Mouse (Mus musculus): Measurements from ENCODE around the gene Fundc1.
"Not testable (repeated sequence)": the region's sequence is repeated elsewhere in the genome, so short reads cannot be mapped to it uniquely, and the experiment has no call there.

The Fundc1 gene

GRCm38 (mm10) chrX:17571621-17572459 is at the start of gene Fundc1:
TSS of gene Fundc1 (minus strand) at chrX:17572325.
- peak; percentile 96 for DNase-seq (ENCODE audit: low spot score)

GRCm38 (mm10) chrX:17611253-17611652 is 39.1 kb upstream of the Fundc1 start:
- DNase-seq (ENCODE audit: low spot score), result no peak

GRCm38 (mm10) chrX:17608763-17609162 is 36.6 kb upstream of the Fundc1 start:
- no peak for DNase-seq (ENCODE audit: low spot score)

- no peak for DNase-seq (ENCODE audit: low spot score)
Observed at GRCm38 (mm10) chrX:17607668-17608067, 35.5 kb upstream of the Fundc1 start.

GRCm38 (mm10) chrX:17593331-17593730 is 21.2 kb upstream of the Fundc1 start:
- no peak for DNase-seq (ENCODE audit: low spot score)

GRCm38 (mm10) chrX:17590745-17591144 is 18.6 kb upstream of the Fundc1 start:
- peak; percentile 52 for DNase-seq (ENCODE audit: low spot score)

- DNase-seq (ENCODE audit: low spot score), result no peak
Observed at GRCm38 (mm10) chrX:17571271-17571620, 879 bp downstream of the Fundc1 start.

- no peak for DNase-seq (ENCODE audit: low spot score)
Observed at GRCm38 (mm10) chrX:17568670-17569069, 3.5 kb downstream of the Fundc1 start.

- DNase-seq (ENCODE audit: low spot score), result no peak
Observed at GRCm38 (mm10) chrX:17565743-17566142, 6.4 kb downstream of the Fundc1 start.

- DNase-seq (ENCODE audit: low spot score), result no peak
Observed at GRCm38 (mm10) chrX:17564732-17565131, 7.4 kb downstream of the Fundc1 start.

- DNase-seq (ENCODE audit: low spot score), result no peak
Observed at GRCm38 (mm10) chrX:17558746-17559145, 13.4 kb downstream of the Fundc1 start.

GRCm38 (mm10) chrX:17554488-17554887 is 17.6 kb downstream of the Fundc1 start:
- DNase-seq (ENCODE audit: low spot score), result no peak

GRCm38 (mm10) chrX:17551586-17551985 is 20.5 kb downstream of the Fundc1 start:
- not testable (repeated sequence) for DNase-seq (ENCODE audit: low spot score)

- peak; percentile 37 for DNase-seq (ENCODE audit: low spot score)
Observed at GRCm38 (mm10) chrX:17547143-17547806, 24.9 kb downstream of the Fundc1 start.

- peak; percentile 10 for DNase-seq (ENCODE audit: low spot score)
Observed at GRCm38 (mm10) chrX:17544860-17545492, 27.1 kb downstream of the Fundc1 start.

- DNase-seq (ENCODE audit: low spot score), result no peak
Observed at GRCm38 (mm10) chrX:17537701-17538100, 34.4 kb downstream of the Fundc1 start.

- no peak for DNase-seq (ENCODE audit: low spot score)
Observed at GRCm38 (mm10) chrX:17527008-17527407, 45.1 kb downstream of the Fundc1 start.

- DNase-seq (ENCODE audit: low spot score), result no peak
Observed at GRCm38 (mm10) chrX:17521221-17521716, 50.9 kb downstream of the Fundc1 start.

- DNase-seq (ENCODE audit: low spot score), result no peak
Observed at GRCm38 (mm10) chrX:17520086-17520485, 52.0 kb downstream of the Fundc1 start.

- no peak for DNase-seq (ENCODE audit: low spot score)
Observed at GRCm38 (mm10) chrX:17514012-17514411, 58.1 kb downstream of the Fundc1 start.

- no peak for DNase-seq (ENCODE audit: low spot score)
Observed at GRCm38 (mm10) chrX:17512021-17512602, 60.0 kb downstream of the Fundc1 start.

Data from layer of hippocampus, adult 11-12 months (tissue).